Mouse (Mus musculus): ENCODE measurements around the gene Dand5.
"Not testable (repeated sequence)": the region's sequence is repeated elsewhere in the genome, so short reads cannot be mapped to it uniquely, and the experiment has no call there.

Dand5 gene

DNA sequence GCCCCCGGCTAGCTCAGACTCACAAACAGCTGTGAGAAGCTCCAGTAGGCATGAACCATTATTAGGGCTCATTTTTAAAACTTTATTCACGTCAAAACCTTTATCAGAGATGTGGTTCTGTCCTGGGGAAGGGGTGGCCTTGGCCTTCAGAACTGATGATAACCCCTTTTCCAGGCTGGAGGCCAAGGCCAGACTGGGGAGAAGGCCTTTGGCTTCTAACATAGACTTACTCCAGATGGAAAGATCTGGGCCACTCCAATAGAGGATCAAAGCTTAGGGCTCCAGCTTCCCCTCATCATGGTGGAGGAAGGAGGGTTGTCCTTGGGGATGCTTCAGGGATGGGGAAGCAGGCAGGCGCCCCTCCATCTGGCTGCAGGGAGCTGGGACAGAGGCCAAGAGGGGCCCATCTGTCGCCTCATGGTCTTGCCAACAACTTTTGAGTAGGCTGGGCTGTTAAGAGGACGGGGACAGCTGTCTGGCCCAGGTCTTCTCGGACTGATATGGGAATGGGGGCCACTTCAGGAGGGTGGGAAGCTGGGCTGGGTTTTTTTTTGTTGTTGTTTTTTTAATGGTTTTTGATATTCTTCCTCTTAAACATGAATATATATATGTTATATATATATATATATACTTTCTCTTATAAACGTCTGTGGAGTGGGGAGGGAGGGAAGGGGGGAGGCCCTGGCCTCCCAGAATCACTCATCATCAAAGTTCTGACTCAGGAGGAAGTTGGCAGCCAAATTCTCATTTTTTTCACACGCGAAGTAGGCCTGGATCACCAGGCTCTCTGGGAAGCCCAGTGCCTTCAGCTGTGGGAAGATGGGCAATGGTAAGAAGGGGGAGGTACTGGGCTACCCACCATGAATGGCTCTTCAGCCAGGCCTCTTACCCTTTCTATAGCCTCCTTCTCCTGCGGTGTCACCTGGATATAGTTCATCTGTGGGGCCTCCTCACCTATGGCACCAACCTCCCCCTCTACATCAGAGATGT is 12.5 kb upstream of the Dand5 start:
- no peak for DNase-seq (ENCODE audit: low read depth in 2 of 2, low spot score in 2 of 2)

DNA sequence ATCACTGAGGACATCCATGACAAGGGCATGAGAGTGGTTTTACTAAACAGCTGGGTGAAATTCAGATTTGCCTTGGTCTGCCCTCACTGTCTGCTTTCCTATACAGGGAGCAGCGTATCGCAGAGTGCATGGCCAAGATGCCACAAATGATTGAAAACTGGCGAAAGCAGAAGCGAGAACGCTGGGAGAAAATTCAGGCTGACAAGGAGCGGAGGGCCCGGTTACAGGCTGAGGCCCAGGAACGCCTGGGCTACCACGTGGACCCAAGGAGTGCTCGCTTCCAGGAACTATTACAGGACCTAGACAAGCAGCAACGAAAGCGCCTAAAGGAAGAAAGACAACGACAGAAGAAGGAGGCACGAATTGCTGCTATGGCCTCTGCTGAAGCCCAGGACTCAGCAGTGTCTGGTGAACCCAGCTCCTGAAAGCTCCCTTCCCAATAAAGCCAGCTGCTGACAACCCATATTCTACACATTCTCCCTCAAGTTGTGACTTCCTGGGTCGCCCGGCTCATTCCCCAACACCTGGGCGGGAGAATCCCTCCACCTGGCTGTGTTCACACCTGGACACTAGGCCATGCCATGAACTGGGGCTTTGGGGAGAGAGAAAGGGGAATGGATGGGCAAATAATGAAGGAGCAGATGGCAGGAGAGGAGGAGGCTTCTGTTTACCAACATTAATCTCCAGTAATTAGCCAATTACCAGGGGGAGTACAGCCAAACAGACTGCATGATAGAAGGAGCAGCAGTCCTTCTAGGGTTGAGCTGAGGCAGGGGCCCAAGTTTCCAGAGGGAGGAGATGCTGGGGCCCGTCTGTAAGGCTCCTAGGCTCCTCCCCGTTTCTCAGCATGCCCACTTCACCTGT is 11.6 kb upstream of the Dand5 start:
- DNase-seq (ENCODE audit: low read depth in 2 of 2, low spot score in 2 of 2), result no peak

DNA sequence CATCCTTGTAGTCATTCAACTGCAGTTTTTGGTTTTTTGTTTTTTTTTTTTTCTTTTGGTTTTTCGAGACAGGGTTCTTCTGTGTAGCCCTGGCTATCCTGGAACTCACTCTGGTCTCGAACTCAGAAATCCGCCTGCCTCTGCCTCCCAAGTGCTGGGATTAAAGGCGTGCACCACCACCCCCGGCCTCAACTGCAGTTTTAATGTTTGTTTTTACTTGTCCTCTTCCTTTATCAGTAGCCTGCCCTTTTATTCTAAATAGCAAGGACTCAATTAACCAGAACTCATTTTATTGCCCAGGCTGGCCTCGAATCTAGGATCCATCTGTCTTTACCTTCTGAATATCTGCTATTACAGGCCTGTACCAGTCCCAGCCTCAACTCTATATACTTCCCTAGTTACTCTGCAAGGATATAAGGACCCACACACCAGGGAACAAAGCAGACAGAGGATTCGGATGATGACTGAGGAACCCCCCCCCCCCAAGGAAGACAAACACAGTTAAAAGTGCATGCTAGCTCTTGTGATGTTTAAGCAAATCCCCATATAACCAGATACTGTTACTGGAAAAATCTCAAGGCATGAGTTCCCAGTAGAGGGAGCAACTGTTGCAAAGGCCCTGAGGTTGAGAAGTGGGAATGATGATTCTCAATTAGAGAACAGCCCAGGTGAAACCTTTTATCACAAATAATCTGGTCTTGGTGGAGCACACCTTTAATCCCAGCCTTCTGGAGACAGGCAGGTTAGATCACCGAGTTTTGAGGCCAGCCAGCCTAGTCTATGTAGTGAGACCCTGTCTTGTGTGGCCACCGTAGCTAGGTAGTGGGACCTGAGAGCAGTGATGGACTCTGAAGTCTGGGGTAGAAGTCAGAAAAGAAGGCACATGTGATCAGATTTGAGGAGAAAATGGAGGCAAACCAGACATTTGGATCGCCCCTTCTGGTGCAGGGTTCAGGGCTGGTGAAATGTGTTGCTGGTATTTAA is 10.4 kb upstream of the Dand5 start:
- DNase-seq (ENCODE audit: low read depth in 2 of 2, low spot score in 2 of 2), result no peak

DNA sequence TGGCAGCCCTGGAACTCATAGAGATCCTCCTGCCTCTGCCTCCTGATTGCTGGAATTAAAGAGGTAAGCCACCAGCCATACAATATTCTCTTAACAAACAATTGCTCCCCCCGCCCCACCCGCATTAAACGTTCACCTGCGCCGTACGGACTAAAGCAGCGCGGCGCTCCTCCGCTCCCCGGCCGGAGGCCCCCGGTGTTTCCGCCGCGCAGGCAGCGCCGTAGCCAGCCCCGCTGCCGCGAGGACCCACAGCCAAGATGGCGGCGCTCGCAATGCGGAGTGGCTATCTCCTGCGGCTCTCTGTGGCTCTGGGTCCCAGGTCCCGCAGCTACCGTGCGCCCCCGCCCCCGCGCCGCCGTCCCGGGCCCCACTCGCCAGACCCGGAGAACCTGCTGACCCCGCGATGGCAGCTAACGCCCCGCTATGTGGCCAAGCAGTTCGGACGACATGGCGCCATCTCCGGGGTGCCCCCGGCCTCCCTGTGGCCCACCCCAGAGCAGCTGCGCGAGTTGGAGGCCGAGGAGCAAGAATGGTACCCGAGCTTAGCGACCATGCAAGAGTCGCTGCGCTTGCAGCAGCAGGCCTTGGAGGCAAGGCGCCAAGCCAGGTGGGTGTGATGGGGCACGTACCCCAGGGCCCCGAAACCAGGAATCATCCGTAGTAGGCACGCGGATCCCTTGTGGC is 9.6 kb upstream of the Dand5 start:
- DNase-seq (ENCODE audit: low read depth in 2 of 2, low spot score in 2 of 2), result peak; percentile 73 to 83

DNA sequence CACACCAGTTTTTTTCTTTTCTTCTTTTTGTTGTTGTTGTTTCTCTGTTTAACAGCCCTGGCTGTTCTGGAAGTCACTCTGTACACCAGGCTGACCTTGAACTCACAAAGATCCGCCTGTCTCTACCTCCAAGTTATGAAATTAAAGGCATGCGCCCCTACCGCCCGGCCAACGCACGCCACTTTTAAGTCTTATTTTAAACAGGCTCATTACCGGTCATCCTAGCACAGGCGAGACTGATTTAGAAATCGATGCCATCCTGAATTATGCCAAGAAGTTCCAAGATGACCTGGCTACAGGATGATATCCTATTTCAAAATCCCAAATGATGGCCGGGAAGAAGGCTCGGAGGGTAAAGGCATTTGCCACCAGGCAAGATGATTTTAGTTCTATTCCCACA is 8.9 kb upstream of the Dand5 start, which contains the start of gene Gadd45gip1:
TSS of gene Gadd45gip1 (plus strand) at position 33 of the 400 bp plus-strand sequence.
- DNase-seq (ENCODE audit: low read depth in 2 of 2, low spot score in 2 of 2), result peak in 1 of 2 experiments; percentile 70

DNA sequence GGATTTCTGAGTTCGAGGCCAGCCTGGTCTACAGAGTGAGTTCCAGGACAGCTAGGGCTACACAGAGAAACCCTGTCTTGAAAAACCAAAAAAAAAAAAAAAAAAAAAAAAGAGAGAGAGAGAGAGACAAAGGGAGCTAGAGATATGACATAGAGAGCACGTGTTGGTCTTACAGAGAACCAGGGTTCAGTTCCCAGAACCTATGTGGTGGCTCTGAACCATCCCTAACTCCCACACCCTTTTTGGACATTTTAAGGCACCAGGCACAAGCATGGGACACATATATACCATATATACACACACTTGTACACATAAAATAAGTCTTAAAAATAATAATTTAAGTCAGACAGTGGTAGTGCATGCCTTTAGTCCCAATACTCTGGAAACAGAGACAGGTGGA is 3.9 kb upstream of the Dand5 start:
- DNase-seq (ENCODE audit: low read depth in 2 of 2, low spot score in 2 of 2), result not testable (repeated sequence)

- peak in 1 of 2 experiments; percentile 51 for DNase-seq (ENCODE audit: low read depth in 2 of 2, low spot score in 2 of 2)
Observed at GRCm38 (mm10) chr8:84825636-84826035, 3.0 kb upstream of the Dand5 start.

- DNase-seq (ENCODE audit: low read depth in 2 of 2, low spot score in 2 of 2), result peak; percentile 48 to 58
Observed at GRCm38 (mm10) chr8:84823653-84824052, 1.0 kb upstream of the Dand5 start.

DNA sequence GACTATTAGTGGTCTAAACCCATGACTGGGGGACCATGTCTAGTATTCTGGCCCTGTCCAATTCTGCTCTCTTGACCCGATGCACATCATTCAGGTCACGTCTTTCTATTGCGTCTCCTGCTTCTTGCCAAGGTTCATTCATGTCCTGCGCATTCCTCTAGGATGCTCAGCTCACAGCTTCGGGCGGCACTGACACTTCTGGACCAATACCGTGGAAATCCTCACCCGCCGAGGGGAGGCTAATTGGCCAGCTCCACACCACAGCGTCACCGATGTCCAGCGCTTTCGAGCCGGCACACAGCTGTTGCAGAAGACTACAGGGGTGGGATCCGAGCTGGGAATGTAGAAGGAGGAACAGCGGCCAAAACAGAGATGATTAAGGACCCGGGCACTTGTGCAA is 6.5 kb downstream of the Dand5 start:
- DNase-seq (ENCODE audit: low read depth in 2 of 2, low spot score in 2 of 2), result no peak

GRCm38 (mm10) chr8:84815547-84815946 is 7.1 kb downstream of the Dand5 start:
- DNase-seq (ENCODE audit: low read depth in 2 of 2, low spot score in 2 of 2), result peak; percentile 88 to 95

DNA sequence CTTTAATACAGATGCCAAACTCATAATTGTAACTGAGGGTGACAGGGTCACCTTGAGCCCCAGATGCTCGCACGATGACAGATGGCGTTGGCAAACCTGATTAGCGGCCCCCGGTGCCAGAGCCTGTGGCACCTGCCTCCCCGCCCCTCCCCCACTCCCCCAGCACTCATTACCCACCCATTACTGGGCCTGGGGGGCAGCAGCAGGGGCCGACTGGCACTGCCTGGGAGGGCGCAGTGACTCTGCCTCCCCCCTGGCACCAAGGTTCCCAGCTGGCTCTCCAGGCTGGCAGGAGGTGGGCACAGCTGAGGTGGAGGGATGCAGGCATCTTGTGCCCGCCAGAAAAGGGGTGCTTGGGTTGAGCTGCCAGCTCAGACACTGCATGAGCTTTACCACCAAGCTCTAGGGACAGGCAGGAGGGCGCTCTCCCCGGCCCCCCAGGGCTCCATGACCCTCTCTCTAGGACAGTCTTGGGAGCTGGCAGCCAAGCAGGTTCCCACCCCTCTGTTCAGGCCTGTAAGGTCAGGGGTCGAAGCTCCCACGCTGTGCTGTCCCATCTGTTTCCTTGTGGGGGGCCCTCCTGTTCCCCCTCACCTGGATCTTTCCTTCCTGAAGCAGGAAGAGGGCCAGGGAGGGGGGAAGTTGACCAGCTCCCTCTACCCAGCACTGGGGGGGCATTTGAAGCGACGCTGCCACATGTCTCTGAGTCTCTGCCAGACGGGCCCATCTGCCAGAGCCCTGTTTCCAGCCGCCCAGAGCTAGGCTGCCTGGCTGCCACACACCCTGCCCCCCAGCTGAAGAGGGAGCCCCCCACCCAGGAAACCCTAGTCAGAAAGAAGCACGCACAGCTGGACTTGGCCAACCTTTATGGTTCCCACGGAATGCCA is 7.8 kb downstream of the Dand5 start:
- DNase-seq (ENCODE audit: low read depth in 2 of 2, low spot score in 2 of 2), result no peak

- DNase-seq (ENCODE audit: low read depth in 2 of 2, low spot score in 2 of 2), result no peak
Observed at GRCm38 (mm10) chr8:84814240-84814554, 8.4 kb downstream of the Dand5 start.

DNA sequence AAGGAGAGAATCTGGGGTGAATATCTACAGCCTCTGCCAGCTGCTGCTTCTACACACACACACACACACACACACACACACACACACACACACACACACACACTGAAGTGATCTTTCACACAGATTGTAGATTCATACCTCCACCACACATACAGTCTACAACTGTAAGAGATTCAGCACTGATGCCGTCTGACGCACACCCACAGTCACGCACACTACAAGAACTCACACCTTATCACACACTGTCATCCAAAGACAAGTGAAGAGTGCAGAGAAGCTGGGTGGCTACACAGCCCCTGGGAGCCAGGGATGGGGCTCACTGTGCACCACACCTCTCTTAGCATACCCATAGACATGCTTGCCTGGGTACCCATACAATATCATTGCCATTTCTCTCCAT is 8.8 kb downstream of the Dand5 start:
- DNase-seq (ENCODE audit: low read depth in 2 of 2, low spot score in 2 of 2), result no peak

DNA sequence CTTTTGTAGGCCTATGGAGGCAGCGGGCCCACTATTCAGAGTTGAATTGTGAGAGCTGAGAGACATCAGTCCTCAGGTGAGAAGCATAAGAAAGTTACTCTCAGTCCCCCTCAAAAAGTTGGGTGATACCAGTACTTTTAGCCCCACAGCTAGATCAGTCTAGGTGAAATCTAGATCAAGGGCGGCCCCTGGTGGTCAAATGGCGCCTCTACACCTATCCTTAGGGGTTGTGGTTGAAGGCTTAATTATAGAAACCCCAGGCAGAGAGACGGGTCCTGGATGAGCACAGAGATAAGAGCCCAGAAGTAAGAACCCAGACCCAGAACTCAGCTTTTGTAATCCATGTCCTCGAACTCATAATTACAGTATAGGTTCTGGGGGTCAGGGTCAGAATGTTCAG is 9.6 kb downstream of the Dand5 start:
- DNase-seq (ENCODE audit: low read depth in 2 of 2, low spot score in 2 of 2), result peak; percentile 73 to 81

- no peak for DNase-seq (ENCODE audit: low read depth in 2 of 2, low spot score in 2 of 2)
Observed at GRCm38 (mm10) chr8:84811303-84811702, 11.3 kb downstream of the Dand5 start.

DNA sequence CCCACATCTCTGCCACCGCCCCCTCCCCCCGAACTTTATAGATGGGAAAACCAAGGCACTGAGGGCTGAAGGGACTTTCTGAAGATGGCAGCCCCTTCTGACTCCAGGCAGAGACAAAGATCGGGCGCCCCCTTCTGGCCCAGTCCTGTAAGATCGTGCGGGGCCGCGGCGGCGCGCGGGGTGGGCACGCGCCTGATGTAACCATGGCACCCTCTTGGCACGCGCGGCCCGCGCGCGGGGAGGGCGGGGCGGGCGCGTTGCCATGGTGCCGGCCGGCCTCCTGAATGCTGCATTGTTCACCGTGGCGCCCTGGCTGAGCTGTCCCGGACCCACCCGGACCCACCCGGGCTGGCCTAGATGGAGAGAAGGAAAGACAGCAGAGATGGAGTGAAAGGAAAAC is 11.7 kb downstream of the Dand5 start:
- DNase-seq (ENCODE audit: low read depth in 2 of 2, low spot score in 2 of 2), result peak; percentile 77 to 85

- DNase-seq (ENCODE audit: low read depth in 2 of 2, low spot score in 2 of 2), result no peak
Observed at GRCm38 (mm10) chr8:84809941-84810280, 12.7 kb downstream of the Dand5 start.

- DNase-seq (ENCODE audit: low read depth in 2 of 2, low spot score in 2 of 2), result no peak
Observed at GRCm38 (mm10) chr8:84809109-84809940, 13.3 kb downstream of the Dand5 start.
